Mouse (Mus musculus) naive thymus-derived CD4-positive, alpha-beta T cell, adult 2 months (primary cell): ENCODE data around the gene Kctd11.

Source experiments
- DNase-seq: peaks from one replicate; pipeline ENCODE4 v3.0.0-alpha.2; 2011; ENCODE audit warnings: low read depth

The Kctd11 gene

GRCm38 (mm10) chr11:69912716-69913530, 31.7 kb upstream of the Kctd11 start:
- DNase-seq, result no peak

- no peak for DNase-seq
These were observed 30.5 kb upstream of the Kctd11 start for GRCm38 (mm10) chr11:69911701-69912100.

GRCm38 (mm10) chr11:69910781-69911560, 29.8 kb upstream of the Kctd11 start:
- DNase-seq, result no peak

GRCm38 (mm10) chr11:69910177-69910576, 29.0 kb upstream of the Kctd11 start:
- no peak for DNase-seq

- DNase-seq, result no peak
These were observed 28.0 kb upstream of the Kctd11 start for GRCm38 (mm10) chr11:69909174-69909573.

- no peak for DNase-seq
These were observed 27.4 kb upstream of the Kctd11 start for GRCm38 (mm10) chr11:69908645-69909044.

- DNase-seq, result no peak
These were observed 23.1 kb upstream of the Kctd11 start for GRCm38 (mm10) chr11:69904311-69904710.

- no peak for DNase-seq
These were observed 21.8 kb upstream of the Kctd11 start for GRCm38 (mm10) chr11:69902972-69903371.

GRCm38 (mm10) chr11:69901993-69902392, 20.8 kb upstream of the Kctd11 start:
- peak; percentile 49 for DNase-seq

GRCm38 (mm10) chr11:69901406-69901846, 20.2 kb upstream of the Kctd11 start:
- peak; percentile 93 for DNase-seq

GRCm38 (mm10) chr11:69900471-69901405, 19.5 kb upstream of the Kctd11 start, which contains the start of the genes 2810408A11Rik and Neurl4:
2810408A11Rik (minus strand) TSS chr11:69900987.
Neurl4 (plus strand) TSS chr11:69901072.
- DNase-seq, result peak; percentile 95

GRCm38 (mm10) chr11:69899870-69900269, 18.7 kb upstream of the Kctd11 start:
- no peak for DNase-seq

- DNase-seq, result peak; percentile 78
These were observed 14.1 kb upstream of the Kctd11 start, which contains the start of gene Acap1 for GRCm38 (mm10) chr11:69895291-69895690. Acap1 (minus strand) TSS chr11:69895539.

GRCm38 (mm10) chr11:69894671-69895070, 13.5 kb upstream of the Kctd11 start:
- DNase-seq, result peak; percentile 85

GRCm38 (mm10) chr11:69891482-69891881, 10.3 kb upstream of the Kctd11 start:
- DNase-seq, result no peak

GRCm38 (mm10) chr11:69886907-69887635, 5.9 kb upstream of the Kctd11 start:
- no peak for DNase-seq

- DNase-seq, result no peak
These were observed 3.5 kb upstream of the Kctd11 start for GRCm38 (mm10) chr11:69884663-69885062.

- DNase-seq, result no peak
These were observed 3.0 kb upstream of the Kctd11 start for GRCm38 (mm10) chr11:69884240-69884639.

- no peak for DNase-seq
These were observed 2.4 kb upstream of the Kctd11 start for GRCm38 (mm10) chr11:69883527-69884151.

- peak; percentile 79 for DNase-seq
These were observed 1.9 kb upstream of the Kctd11 start for GRCm38 (mm10) chr11:69883066-69883465.
